Mouse (Mus musculus) urinary bladder, postnatal 25 days (tissue): Measurements from ENCODE around the gene Rhox12.

Experiments
- DNase-seq: peaks from one replicate; pipeline ENCODE4 v3.0.0; 2022; ENCODE audit warnings: low spot score

Rhox12 gene

DNA sequence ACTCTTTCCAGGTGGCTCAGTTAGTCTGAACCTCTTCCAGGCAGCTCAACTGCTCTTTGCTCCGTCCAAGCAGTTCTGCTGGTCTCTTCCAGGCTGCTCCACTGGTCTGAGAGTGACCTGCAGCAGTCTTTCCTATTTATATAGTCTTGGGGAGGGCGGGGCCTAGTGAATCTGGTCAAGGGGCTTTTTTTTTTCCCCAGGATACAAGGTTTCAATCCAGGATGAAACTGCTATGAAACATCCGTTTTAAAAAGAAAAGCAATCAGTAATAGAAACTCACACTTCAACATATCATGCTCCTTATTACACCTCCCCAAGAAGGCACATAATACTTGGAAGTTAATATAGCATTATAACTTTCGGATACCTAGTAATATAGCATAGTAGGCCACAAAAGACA lies at the start of gene Rhox12:
TSS of gene Rhox12 (minus strand) at position 101 of the 400 bp plus-strand sequence.
- no peak for DNase-seq

GRCm38 (mm10) chrX:38159097-38159496 lies 48.4 kb upstream of the Rhox12 start:
- DNase-seq = no peak

DNA sequence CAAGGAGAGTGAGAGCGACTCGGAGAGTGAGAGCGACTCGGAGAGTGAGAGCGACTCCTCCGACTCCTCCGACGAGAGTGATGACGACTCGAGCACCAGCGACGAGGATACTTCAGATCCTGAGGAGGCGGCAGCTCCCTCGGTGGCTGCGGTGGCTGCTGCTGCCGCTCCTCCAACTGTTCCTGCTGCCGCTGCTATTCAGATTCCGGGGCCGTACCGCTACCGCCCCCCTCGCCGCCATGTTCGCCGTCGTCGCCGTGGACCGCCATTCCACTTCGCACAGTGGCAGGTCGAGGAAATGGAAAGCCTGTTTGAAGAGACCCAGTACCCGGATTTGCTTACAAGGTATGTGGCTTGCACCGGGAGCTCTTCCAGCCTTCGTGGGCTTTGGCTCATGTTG lies 10.8 kb upstream of the Rhox12 start:
- no peak for DNase-seq

GRCm38 (mm10) chrX:38120982-38121381 lies 10.3 kb upstream of the Rhox12 start, which contains the start of gene Rhox13:
TSS of gene Rhox13 (plus strand) at chrX:38121219.
- DNase-seq = no peak

DNA sequence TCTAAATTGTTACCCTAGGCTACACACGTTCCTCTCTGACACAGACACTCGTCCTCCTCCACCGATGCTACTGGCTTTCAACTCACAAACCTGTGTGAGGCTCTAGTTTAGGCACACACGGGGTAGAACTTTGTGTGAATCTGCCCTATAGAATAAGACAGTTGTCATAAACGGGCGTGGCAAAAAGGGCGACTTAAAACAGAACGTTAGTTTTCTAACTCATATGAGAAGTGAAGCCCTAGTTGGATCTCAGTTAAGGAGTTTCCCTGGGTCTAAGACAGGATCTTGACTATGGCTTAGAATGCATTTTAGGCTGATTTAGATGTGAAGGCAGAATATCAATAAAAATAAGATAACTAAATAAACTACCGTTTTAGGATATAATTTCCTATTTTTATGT lies 25.7 kb downstream of the Rhox12 start, which contains the start of gene Rhox11:
TSS of gene Rhox11 (minus strand) at position 101 of the 400 bp plus-strand sequence.
- no peak for DNase-seq

- DNase-seq = peak; percentile 41
Observed at GRCm38 (mm10) chrX:38084226-38084625, 26.5 kb downstream of the Rhox12 start.

GRCm38 (mm10) chrX:38066175-38066574 lies 44.5 kb downstream of the Rhox12 start, which contains the start of gene Rhox10:
TSS of gene Rhox10 (plus strand) at chrX:38066475.
- DNase-seq = no peak

DNA sequence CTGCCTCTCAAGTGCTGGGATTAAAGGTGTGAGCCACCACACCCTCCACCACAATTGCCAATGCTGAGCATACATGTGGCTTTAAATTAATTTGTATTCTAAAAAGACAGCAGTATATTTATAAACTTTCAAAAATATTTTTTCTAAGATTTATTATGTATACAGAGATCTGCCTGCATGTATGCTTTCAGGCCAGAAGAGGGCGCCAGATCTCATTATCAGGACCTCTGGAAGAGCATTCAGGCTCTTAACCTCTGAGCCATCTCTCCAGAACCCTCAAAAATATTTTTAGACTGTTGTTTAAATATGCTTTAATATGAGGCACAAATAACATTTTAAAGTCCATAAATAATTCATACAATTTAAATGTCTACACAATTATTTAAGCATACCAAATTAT lies 49.2 kb downstream of the Rhox12 start:
- DNase-seq = no peak
